Mouse (Mus musculus) erythroblast, adult 5-6 weeks (primary cell): ENCODE data around the gene Gstcd. TPM values are rescaled to one million over a fixed set of nuclear protein-coding genes. Genes with fewer than 3 reads are reported as not detected.

Experiments used
- ATAC-seq: replicated peaks from 2 replicates; pipeline ENCODE4 v1.8.0; 2016; ENCODE audit warnings: moderate number of reproducible peaks, mild to moderate bottlenecking, moderate TSS enrichment, inconsistent platforms; ENCODE audit not compliant: poor library complexity, low FRiP score, severe bottlenecking
- total RNA-seq, 2 experiments: library from RNA; stranded (forward) in 1 of 2; stranded (reverse) in 1 of 2; fragments of 150-400 nt in 1 of 2; fragments of 200-764, 138-1000 nt in 1 of 2; gene quantifications; 2 replicates each; pipeline versions ENCODE4 v1.2.3 to v1.2.4; 2015 to 2017; ENCODE audit warnings: low replicate concordance in 2 of 2

Gstcd gene
- total RNA-seq, 2 experiments from 2014 or later, result 3.7 to 5.3 TPM

DNA sequence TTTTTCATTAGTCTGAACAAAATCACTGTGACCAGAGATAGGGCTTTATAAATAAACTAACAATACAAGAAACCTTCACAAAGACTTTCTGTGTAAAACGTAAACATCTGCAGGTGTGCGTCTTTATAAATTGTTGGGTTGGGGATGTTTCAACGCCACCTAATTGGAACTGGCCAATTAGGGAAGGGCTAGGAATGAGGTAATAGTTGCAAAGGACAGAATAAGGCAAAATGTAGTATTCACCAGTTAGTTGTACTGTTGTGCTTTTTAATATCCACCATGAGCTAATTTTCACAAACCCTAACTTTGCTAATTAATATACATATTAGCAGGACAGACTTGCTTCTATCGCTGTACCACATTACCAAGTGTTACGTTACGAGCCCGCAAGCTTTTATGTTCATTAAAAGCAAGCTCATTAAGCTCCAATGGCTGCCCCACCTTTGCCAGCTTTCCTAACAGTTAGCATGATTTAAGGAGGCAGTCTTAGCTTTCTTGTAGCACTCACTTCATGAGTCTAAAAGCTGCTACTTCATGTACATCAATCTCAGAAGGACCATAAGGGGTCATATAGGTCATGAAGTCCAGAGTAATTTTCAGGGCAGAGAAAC is 58.6 kb downstream of the Gstcd start:
- no peak for ATAC-seq

DNA sequence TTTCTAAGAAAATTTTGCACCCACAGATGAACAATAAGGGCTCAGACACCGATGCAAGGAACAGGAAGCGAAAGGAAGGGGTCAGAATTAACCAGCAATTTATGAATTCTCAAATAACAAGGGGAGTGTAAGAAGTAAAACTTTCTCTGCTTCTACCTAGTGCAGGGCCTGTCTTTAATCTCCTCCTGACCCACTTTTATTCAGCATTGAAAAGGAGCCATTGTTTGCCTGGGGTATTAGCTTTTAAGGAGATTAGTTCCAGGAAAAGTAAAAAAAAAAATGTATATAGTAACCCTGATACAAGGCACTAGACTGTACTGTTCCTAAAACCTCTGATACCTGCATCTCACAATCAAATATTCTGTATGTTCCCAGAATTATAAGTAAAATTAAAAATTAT is 64.9 kb downstream of the Gstcd start:
- ATAC-seq, result no peak

DNA sequence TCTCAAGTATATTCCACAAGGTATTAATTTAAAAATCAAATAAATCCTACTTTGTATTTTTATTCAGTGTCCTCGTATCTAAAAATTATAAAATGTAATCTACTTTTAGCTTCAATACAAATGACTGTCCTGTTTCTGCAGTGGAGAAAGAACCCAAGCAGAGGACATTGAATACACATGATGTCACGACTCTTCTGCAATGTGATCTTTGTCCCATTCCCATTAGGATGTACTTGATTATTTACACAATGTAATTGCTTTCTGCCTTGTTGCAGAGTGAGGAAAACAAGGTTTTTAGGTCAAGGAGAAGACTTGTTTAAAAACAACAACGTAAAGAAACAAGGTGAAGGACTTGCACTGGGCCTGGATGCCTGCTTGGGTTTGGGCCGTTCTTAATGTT is 84.6 kb downstream of the Gstcd start:
- ATAC-seq, result no peak

DNA sequence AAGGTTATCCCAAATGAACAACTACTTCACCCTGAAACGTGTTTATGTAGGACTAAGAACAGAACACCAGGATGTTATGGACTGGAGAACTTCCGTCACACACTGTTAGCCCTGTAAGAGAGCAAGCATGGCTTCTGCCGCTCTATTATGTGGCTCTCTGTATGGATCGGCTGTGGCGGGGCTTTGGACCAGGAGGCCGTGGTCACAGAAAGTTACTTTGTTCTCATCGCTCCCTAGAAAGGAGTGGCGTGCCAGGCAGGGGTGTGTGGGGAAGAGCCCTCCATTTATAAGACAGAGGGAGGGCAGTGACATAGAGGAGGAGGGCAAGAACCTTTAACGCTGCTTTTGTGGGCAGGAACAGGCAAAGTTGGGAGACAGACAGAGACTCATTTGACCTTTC is 95.5 kb downstream of the Gstcd start:
- ATAC-seq, result no peak

DNA sequence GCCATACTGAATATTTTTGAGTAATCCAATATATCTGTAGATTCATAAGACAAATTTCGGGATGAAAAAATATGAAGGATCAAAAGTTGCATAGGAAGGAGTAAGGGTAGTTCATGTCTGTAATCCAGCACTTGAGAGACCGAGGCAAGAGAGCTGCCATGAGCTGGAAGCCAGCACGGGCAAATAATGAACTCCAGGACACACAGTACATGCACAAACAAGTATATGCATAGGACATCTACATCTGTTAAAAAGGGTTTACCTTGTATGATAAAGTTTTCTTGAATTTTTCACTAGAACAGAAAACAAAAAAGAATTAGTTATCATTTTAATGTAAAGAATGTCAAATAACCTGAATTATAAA is 95.9 kb downstream of the Gstcd start:
- ATAC-seq, result no peak

DNA sequence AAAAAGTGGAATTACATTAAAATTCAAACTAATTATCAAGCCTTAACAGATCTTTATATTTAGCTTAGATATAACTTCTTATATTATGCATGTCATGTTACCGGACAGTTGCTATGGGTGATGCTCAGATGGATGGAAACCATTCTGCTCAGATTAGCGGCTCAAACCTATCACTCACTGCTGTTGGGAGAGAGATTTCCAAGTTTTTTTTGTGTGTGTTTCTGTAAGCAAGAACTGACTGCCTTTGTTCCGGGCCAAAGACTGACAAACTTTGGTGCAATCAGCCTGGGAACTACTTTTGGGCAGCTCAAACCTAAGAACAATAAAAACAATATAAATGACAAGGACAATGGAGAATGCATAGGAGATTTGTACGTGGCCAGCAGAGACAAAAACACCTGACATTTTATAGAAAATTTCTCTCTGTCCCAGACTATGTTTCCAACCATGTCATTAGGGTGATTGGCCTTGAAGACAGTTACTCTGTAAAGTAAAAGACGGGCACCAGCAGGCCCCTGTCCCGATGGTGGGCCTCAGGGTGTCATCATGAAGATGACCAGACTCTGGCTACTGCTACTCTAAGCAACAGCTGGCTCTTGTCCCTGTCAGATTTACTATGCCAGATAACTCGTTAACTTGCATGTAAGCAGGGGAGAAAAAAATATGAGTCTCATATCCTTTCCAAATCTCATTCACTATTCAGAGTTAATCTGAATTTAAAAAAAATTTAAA is 96.5 kb downstream of the Gstcd start:
- ATAC-seq, result no peak

DNA sequence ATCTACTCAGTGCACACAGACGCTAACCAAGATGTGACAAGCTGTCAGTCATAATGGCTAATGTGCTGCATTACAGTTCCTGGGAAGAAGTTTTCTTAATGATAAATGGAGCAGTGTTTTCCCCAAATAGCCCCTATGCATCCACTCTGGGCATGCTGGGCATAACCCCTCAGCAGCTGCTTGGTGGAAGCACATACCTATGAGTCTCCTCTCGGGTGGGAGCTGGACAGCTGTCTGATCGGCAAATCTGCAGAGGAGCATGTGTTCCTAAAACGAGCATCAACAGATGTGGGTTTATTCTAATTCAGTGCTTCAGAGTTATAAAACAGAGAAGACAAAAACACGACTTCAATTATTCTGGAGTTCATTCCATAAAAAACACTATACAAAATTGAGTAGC is 105.6 kb downstream of the Gstcd start:
- ATAC-seq, result no peak

DNA sequence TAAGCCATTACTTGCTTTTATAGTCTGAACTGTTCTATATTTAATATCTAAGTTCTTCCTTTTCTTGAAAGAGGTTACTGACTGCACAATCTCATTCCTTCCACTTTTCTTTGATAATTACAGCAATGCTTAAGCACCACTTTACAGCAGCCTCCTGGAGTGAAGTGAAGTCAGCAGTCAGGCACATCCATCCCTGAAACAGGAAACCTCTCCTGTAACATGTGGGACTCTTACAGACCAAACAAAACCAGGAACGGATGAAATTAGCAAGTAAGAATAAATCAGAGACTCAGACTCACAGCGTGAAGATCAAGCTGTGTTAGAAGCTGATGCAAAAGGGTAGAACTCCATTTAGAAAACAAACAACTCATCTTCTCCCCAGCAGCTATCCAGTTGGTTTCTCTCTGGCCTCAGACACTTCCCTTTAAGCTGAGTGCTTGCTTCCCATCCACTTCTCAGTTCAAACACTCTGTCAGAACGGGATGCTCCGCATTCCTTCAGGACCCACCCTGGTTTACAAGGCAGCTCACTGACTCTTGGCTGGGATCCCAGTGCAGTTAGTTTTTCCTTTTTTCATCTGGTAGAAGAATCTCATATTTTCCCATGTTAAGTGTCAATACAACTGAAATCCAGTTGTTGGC is 107.9 kb downstream of the Gstcd start:
- no peak for ATAC-seq

DNA sequence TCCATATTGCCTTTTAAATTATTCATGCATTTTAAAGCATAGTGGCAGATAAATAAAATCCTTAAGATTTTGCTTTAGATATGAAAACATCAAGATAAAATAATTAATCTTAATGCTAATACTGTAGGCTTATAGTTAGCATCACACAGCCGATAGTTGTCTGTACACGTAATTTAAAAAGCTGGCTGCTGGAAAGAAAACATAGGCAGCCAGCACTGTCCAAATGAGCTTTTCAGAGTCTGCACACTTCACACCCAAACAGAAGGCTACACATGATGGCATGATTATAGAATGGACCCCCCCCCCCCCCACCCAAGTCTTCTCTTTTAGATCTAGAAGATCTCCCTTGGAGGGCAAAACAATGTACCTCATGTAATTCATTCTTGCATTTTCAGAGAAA is 109.9 kb downstream of the Gstcd start:
- no peak for ATAC-seq

DNA sequence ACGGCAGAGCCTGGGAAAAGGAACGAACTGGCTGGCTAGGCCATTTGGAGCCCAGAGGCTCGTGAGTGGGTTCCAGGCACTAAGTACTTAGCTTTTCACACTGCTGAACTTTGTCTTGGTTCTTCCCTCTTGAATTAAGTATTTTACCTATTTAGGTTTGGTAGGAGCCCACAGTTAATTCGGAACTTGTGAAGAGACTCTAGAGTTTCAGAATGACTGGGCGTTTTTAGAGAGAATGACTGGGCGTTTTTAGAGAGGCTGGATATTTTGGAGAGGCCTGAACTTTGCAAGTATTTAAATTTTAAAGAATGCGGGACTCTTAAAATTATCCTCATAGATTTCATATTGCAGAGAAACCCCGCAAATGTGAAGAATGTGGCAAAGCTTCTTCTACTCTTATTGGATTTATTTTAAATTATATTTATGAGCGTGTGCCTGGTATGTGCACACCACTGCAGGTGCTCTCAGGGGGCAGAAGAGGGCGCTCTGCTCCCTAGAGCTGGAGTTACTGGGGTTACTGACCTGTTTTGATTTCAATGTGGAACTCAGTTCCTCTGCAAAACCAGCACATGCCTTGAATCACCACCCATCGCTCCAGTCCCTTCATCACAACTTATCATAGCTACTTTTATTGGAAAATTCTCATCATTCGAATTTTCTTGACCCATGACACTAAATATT is 111.9 kb downstream of the Gstcd start:
- ATAC-seq, result no peak

DNA sequence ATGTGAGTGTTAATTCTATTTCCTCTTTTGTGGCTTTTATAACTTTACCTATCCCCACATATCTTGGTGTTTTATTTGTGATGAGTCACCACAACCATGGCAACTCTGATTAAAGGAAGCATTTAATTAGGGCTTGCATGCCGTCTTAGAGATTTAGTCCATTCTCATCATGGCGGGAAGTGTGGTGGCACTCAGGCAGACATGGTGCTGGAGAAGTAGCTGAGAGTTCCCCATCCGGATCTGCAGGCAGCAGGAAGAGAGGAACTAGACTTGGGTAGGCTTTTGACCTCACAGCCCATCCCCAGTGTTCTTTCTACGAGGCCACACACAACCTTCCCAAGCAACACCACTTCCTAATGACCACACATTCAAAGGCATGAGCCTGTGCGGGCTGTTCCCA is 125.6 kb downstream of the Gstcd start:
- no peak for ATAC-seq

DNA sequence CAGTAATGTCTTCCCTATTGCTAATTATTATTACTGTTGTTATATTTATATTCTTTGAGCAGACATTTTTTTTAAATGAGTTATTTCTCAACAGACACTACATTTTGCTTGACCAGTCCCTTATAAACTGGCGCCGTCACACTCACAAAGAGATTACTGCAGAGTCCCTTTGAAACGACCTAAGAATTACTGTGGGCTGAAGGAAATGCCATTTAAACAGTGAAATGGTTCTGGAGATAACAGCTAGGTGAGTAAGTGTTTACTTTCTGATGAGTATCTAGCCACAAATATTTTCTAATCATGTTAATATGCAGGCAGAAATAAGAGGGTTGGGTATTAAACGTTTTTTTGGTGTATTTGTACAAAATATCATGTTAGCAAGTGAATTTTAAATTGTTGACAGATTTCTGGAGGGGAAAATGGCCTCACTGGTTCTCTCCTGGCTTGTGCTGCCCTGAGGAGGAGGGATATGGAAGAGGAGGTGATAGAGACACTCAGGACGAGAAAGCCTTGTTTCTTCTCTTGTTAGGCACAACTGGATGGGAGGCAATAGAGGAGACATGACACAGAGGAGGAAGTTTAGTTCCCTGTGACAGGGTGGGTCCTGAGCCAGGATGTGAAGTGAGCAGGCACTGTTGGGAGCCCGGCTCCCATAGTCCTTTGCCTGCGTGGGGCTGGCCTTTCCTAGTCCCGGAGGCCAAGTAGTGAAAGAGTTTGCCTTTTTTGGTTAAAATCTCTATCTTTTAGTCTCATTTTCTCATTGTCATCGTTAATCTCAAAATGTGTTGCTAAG is 126.9 kb downstream of the Gstcd start:
- no peak for ATAC-seq

DNA sequence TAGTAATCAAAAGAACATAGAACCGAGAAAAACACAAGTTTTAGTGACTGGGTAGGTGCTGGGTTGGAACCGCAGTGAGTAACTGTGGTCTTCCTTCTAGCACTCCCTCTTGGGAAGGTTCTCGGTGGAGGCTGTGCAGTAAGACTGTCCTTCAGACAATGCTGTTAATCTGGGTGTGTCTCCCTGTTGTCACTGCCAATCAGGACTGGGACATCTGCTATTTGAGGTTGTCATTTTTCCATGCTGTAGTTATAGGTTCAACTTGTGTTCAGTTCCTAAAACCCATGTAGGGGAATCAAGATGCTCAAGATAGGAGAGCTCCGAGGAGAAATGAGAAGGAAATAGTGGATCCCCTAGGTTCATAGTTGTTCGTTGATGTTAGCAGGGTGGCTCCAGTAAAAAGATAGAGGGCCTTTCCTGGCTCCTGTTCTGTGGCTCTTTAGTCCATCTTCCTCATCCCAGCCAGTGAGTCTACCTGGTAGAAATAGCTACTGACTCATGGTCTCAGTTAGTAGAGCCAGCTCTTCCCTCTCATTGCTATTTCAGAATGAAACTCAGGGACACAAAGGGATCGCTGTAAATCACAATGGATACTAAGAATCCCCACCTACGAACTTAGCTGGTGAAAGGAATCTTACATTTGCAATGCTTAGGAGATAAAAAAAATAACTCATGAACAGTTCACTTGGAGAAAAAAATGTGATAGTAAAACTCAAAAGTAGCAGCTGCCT is 129.0 kb downstream of the Gstcd start:
- no peak for ATAC-seq

DNA sequence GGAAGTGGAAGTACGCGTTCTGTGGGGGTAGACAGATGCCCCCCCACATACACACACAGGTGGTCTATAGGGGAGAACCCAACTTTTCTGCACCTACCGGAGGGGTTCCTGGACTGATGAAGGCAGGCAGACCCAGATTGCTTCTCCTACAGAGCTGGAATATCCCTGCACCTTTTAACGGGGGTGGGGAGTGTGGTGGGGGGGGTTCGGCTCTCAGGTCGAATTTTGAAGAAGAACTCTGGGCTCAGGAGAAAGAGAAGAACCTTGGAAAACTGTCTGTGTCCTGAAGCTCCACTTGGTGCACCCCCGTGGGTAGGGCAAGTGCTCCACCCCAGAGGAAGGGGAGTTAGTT is 141.3 kb downstream of the Gstcd start:
- no peak for ATAC-seq

DNA sequence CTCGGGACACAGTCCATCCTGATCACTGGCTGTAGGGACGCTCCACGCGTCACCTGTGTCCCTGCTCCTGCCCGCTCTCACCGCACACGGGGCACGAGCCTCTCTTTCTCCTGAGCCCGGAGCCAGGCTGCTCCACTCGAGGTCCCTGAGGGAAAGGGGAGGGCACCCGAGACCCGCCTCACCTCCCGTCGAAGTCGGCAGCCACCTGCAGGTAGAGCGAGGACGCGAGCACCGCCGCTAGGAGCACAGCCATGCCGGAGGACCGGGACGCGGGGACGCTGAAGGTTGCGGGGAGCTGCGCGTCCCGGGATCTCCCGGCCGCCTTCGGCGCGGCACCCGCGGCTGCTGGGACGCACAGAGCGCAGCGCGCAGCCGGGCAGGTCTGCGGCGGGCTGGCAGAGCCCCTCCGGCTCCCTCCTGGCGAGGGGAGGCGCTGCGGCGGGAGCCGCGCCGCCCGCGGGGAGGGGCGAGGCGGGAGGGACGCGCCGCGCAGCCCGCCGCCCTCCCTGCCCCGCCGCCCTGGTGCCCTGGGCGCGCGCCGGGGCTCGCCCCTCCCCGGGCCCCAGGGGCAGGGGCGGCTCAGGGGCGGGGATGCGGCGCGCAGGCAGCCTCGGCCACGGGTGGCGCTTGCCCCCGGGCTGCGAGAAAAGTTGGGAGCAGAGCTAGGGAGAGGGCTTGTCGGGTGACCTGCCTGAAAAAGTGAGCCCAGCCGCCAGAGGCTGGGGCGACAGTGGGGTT is 141.9 kb downstream of the Gstcd start, which contains the start of gene Npnt:
Gene Npnt (minus strand): TSS at position 501 of the 738 bp plus-strand sequence.
- no peak for ATAC-seq

DNA sequence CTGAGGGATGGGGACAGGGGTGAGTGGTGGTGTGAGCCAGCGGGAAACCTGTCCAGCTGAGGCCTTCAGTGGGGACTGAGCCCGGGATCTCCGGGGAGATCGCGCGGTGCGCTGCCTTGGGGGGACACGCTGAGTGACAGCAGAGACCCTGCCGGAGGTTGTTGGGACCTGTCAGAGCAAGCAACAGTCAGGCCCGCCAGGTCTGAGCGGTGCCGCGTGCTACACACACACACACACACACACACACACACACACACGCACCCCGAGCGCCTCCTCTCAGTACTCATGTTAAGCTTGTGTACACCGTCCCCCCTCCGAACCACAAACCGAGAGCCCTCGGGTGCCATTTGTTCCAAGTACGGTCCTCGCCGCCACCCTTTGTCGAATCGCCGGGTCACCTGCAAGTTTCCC is 142.4 kb downstream of the Gstcd start:
- no peak for ATAC-seq

DNA sequence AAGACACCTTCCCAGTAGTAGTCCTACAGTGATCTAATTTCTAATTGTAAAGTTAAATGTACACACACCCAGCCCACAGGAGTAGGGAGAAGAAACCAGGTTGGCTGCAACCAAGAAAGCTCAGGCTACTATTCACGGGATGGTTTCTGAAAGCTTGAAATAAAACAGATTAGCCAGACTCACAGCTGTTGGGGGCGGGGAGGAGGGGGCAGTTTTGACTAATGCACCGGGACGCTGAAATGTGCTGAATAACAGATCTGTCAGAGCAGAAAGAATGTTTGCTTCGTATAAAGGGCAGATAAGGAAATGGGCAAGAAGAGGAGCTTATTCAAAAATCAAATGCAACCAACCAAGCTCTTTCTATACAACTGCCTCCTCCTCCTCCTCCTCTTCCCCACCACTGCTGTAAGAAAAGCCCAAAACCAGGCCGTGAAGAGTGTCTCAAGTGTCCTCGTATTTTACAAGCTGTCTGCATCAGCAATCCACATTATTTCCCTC is 143.5 kb downstream of the Gstcd start:
- ATAC-seq, result no peak

DNA sequence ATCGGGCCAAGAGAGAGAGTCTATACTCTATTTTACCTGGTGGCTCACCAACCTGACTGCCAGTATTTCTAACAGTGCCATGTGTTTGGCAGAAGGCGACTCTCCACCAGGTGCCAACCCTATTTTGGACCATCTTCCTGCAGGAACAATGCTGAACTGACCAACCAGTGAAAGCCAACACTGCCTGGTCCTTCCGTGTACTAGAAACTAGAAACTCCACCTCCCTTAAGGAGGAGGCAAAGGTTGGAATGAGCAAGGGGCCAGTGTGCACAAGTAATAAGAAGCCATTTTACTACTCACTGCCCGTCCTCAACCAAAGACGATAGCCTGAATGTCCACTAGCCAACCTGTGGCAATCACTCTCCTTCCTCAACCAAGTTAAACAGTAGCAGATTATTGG is 145.7 kb downstream of the Gstcd start:
- ATAC-seq, result no peak

DNA sequence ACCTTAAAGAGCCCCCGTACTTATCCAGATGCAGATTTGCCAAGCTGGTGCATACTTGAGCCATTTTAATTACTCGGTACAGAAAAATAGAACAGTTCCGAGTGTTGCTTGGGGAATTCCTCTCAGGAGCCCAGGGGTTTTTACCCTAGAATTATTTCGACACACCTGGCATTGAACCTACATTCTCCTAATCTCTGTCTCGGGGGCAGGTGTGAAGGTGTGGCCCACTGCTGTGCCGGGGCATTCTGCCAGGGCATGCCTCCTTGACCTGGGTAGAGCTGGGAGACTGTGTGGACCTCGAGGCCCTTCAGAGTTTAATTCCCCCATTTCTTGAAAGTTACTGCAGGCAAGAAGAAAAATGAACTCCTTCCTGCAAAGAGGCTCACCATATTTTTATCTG is 146.2 kb downstream of the Gstcd start:
- ATAC-seq, result no peak
